Mouse (Mus musculus): ENCODE results near the gene H2-M10.5.
"Not testable (repeated sequence)": the region's sequence is repeated elsewhere in the genome, so short reads cannot be mapped to it uniquely, and the experiment has no call there.

The H2-M10.5 gene

DNA sequence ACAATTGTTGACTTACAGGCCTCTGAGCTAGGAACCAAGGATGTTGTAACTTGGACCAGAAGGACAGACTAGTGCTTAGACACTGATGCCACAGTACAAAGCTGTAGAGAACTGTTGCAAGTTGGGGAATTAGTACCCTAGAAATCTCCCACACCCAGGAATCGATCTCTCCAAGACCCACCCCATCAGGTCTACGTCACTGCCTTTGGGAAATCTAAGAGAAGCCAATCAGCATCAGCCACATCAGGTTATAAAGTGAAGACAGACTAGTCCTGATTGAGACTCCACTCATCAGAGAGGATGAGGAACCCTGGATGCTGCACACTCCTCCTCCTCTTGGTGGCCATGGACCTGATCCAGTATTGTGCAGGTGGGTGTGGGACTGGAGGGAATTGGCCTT lies at the start of gene H2-M10.5:
TSS of gene H2-M10.5 (plus strand) at position 301 of the 400 bp plus-strand sequence.
- not testable (repeated sequence) for DNase-seq

DNA sequence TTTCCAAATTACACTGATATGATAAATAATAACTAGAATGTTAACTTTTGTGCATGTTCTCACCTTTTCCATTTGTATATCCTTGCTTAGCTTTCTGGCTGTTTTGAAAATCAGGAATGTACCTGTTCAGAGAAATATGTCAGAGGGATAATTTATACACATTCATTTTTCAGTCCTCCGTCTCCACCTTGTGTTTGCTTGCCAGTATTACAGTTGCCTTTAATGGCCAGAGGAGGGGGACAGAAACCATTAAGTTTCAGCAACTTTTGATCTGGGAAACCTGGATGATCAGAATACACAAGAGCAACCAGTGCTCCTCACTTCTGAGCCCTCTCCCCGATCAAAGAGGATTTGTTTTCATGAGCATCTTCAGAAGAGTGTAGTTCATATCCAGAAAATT lies 46.7 kb upstream of the H2-M10.5 start:
- DNase-seq: no peak

DNA sequence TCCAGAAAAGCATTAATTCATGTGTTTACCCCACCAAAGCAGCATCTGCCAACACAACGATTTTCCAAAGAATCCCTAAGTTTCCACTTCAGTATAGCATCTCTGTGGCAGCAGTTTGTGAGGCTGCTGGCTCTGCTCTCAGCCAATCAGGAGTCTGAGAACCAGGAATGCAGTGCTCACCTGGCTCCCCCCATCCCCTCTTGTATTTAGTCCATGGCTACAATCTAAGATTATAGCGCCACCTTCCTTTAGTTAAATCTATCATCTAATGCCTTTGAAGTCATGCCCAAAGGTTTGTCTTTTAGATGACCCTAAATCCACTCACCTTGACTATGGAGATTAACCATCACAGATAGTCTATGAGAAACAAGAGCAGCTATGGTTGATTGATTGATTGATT lies 8.9 kb upstream of the H2-M10.5 start:
- DNase-seq: no peak

DNA sequence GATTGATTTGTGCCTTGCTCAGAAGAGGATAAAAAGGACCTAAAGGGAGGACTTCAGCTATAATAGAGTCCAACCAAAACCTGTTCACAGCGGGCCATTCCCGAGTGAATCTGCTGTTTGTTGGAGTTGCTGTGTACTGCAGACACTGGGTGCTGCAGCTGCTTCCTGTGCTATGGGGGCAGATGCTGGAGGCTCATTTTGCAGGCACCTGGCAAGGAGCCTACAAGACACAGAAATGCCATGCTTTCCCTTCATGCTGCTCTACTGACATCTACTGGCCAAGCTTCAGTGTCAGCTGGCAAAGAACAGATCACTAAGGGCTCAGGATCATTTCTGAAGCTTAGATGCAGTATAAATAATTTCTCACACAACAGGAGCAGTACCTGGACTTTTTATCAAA lies 8.5 kb upstream of the H2-M10.5 start:
- DNase-seq: not testable (repeated sequence)

DNA sequence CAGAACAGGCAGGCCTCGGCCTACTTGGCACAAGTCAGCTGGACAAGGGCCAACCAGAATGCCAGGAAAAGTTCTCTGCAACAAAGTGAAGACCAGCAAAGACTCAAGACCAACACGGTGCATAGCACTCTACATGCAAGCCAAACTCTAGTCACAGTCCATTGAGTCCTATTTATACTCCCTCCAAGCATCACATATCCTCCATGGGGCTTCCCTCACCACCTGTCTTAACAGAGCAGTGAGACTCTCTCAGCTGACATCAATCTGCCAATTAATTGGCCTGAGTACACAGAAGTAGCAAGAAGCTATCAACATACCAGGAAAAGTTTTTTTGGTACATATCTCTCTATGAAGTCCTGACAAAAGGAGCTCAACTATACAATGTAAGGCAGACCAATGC lies 7.3 kb upstream of the H2-M10.5 start:
- not testable (repeated sequence) for DNase-seq

DNA sequence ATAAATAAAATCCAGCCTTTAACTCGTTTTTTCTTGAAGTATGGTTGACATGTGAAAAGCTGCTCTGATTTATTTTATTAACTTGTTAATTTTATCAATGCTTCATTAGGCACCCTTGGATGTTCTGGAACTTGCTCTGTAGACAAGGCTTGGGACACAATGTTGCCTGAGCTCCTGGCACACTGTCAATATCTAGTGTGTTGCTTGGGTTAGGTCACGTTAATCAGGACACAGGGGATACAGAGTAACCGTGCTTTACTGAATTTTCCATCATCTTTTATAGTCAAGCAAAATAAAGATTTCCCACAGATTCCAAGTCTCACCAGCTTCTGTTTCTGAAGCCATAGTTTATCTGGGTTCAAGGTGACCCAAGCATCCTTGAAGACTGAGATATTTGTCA lies 8.8 kb downstream of the H2-M10.5 start:
- DNase-seq: no peak

DNA sequence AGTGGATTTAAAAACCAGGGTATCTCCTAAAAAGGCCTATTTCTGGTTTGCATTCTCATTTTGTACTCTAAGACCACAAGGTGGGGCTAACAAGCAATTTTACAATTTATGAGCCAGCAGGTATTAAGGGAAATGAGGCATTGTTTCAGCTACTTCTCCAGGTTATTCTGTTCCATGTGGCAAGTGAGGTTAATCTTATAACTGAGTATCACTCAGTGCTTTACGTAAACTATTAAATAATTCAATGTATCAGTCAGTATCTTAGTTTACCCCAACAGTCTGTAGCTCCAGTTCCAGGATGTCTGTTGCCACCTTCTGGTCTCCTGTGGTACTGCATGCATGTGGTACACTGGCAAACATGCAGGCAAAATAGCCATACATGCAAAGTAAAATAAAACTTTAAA lies 13.8 kb downstream of the H2-M10.5 start:
- DNase-seq: peak in 1 of 2 experiments; percentile 25

DNA sequence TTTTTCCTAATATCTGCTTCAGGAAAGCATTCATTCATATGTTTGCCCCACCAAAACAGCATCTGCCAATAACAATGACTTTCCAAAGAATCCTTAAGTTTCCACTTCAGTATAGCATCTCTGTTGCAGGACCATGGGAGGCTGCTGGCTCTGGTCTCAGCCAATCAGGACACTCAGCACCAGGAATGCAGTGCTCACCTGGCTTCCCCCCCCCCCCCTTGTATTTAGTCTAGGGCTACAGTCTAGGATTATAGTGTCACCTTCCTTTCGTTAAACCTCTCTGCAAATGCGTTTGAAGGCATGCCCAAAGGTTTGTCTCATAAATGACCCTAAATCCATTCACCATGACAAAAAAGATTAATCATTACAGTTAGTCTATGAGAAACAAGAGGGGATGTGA lies 15.6 kb downstream of the H2-M10.5 start:
- no peak for DNase-seq

DNA sequence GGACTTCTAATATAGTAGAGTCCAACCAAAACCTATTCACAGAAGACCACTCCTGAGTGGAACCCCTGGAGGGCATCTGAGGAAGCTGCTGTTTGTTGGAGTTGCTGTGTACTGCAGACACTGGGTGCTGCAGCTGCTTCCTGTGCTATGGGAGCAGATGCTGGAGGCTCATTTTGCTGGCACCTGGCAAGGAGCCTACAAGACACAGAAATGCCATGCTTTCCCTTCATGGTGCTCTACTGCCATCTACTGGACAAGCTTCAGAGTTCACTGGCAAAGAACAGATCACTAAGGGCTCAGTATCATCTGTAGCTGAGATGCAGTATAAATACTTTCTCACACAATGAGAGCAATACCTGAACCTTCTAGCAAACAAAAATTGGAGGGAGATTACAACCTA lies 16.1 kb downstream of the H2-M10.5 start:
- peak in 1 of 2 experiments; percentile 27 for DNase-seq

DNA sequence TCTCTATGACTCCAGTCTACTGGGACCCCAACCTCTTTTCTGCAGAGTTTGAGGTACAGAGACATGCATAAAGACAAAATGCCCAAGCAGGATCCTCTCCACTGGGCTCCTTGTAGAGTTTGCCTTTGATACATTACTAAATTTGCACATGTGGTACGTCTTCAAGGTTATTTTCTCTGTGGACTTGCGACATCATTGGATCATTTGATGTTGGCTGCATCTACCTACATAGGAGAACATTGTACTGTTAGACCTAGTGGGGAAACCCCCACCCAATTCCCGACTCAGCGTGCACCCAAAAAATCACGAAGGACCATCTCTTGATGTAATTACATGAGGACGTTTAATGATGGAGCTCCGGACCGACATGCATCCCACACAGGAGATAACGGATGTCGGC lies 26.8 kb downstream of the H2-M10.5 start:
- DNase-seq: no peak

DNA sequence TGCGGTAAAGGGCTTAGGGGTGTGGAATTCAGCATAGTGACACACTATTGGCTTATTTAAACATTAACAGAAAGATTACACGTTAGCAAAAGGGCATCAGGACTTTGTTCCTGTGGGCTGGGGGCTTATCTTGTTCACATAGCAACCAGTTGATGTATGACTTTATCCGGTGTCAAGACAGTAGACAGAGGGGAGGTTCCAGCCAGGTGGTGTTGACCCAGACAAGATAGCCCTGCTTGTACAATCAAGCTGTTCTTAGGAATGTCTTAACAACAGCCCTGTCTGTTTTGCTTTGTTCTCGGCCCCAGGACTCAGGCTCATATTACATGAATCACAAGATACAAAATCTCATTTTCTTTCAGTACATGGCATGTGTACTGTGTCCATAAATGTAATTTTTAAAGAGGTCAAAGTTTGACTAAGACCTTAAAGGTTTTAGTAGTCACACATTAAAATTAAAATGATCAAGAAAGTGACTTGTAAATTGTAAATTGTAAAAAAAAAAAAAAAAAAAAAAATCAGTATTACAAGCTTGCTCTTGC lies 27.3 kb downstream of the H2-M10.5 start:
- not testable (repeated sequence) for DNase-seq

DNA sequence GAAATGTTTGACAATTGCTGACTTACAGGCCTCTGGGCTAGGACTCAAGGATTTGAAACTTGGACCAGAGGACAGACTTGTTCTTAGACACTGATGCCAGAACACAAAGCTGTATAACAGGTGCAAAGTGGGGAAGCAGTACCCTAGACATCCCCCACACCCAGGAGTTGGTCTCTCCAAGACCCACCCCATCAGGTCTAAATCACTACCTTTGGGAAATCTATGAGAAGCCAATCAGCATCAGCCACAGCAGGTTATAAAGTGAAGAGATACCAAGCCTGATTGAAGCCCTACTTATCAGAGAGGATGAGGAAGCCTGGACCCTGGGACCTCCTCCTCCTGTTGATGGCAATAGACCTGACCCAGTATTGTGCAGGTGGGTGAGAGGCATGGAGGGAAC lies 39.2 kb downstream of the H2-M10.5 start, which contains the start of gene H2-M10.6:
TSS of gene H2-M10.6 (plus strand) at position 301 of the 400 bp plus-strand sequence.
- DNase-seq: no peak

DNA sequence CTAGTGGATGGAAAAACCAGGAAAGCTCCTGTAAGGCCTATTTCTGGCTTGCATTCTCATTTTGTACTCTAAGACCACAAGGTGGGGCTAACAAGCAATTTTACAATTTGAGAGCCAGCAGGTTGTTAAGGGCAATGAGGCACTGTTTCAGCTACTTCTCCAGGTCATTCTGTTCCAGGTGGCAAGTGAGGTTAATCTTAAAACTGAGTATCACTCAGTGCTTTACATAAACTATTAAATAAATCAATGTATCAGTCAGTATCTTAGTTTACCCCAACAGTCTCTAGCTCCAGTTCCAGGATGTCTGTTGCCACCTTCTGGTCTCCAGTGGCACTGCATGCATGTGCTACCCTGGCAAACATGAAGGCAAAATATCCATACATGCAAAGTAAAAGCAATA lies 51.3 kb downstream of the H2-M10.5 start:
- peak; percentile 21 to 66 for DNase-seq

DNA sequence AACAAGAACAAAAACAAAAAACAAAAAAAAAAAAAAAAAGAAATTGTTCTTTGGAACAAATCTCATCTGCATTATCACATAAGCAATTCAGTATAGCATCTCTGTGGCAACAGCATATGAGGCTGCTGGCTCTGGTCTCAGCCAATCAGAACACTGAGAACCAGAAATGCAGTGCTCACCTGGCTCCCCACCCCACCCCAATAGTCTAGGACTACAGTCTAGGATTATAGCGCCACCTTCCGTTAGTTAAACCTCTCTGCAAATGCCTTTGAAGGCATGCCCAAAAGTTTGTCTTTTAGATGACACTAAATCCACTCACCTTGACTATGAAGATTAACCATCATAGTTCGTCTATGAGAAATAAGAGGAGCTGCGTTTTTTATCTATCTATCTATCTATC lies 52.8 kb downstream of the H2-M10.5 start:
- DNase-seq: no peak
